ENCODE assay signal across 10 mouse cellular contexts in the genomic region with DNA sequence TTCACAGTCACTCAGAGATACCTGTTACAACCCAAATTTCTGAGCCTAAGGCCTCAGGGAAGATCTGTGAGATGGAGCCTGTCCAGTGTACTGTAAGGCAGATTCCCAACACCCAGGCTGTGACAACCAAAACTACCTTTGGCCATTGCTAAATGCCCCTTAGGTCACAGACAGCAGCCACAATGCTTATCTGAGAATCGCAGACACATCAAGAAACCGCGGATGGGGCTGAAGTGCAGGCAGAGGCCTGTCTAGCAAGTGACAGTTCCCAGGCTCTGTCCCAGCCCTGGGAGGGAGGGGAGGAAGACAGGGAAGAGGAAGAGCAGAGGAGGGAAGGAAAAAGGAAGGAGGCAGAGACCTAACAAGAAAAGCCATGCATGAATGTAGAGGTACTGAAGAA. TPM values are rescaled to one million over a fixed set of nuclear protein-coding genes. Genes with fewer than 3 reads are reported as not detected.
DNase-seq lines count a peak whose midpoint lies in the region; ATAC-seq and TF ChIP-seq lines count a peak whose summit lies in the region.
"Had no signal": no experiment of that assay in that cellular context is flagged by ENCODE, and none has a peak within 500 bp of the region (broad histone marks: within the 10 kb centered on the region; RNA-seq: fewer than 3 reads in every experiment).

No protein-coding gene starts in this region.

- peaks cover 94% of the 10 kb centered on the region for H3K36me3 ChIP-seq in heart, embryonic 12.5 days
- H3K36me3 ChIP-seq in MEL (ENCODE audit: control insufficient read depth in 1 of 2, insufficient read depth in 2 of 2, low read length in 2 of 2): peaks cover 4 to 31% of the 10 kb centered on the region in 2 experiments; a peak in 3 of 4 replicates
- peaks cover 89% of the 10 kb centered on the region for H3K36me3 ChIP-seq in heart, postnatal 0 days (replicated peaks; ENCODE audit: control insufficient read depth, insufficient read depth, low read length)
- peaks cover 55% of the 10 kb centered on the region for H3K36me3 ChIP-seq in liver, postnatal 0 days (replicated peaks; ENCODE audit: insufficient read depth, low read length)

- H3K4me1 ChIP-seq in heart, embryonic 12.5 days (replicated peaks): peaks cover 76% of the 10 kb centered on the region
- H3K4me1 ChIP-seq in MEL (ENCODE audit: control insufficient read depth in 1 of 2, insufficient read depth in 2 of 2, low read length in 2 of 2): peaks cover 16 to 45% of the 10 kb centered on the region in 2 experiments
- peaks cover 53% of the 10 kb centered on the region for H3K4me1 ChIP-seq in heart, postnatal 0 days (ENCODE audit: control insufficient read depth, insufficient read depth)
- H3K4me1 ChIP-seq in liver, postnatal 0 days (ENCODE audit: insufficient read depth): peaks cover 42% of the 10 kb centered on the region

- TF ChIP-seq RAD21 in MEL (IDR thresholded peaks at IDR 0.05; ENCODE audit: low read depth, low read length): no peak

- TF ChIP-seq CTCF in MEL (IDR thresholded peaks at IDR 0.05 in 2 of 3, conservative IDR thresholded peaks at IDR 0.05 in 1 of 3; ENCODE audit: control insufficient read depth in 1 of 3, insufficient read depth in 1 of 3, low read depth in 2 of 3, low read length in 3 of 3, poor library complexity in 1 of 3, severe bottlenecking in 1 of 3): no peak
- no peak for TF ChIP-seq CTCF in heart, postnatal 0 days (IDR thresholded peaks at IDR 0.05; ENCODE audit: low read depth)
- TF ChIP-seq CTCF in liver, postnatal 0 days (IDR thresholded peaks at IDR 0.05; ENCODE audit: low read depth): no peak

- no peaks in the 10 kb centered on the region for H3K27me3 ChIP-seq in heart, embryonic 12.5 days (replicated peaks)
- H3K27me3 ChIP-seq in MEL (ENCODE audit: control insufficient read depth in 1 of 2, insufficient read depth in 2 of 2, low read length in 2 of 2): no peaks in the 10 kb centered on the region
- no peaks in the 10 kb centered on the region for H3K27me3 ChIP-seq in heart, postnatal 0 days (ENCODE audit: control insufficient read depth, insufficient read depth, low read length)
- H3K27me3 ChIP-seq in liver, postnatal 0 days (ENCODE audit: insufficient read depth, low read length): no peaks in the 10 kb centered on the region

- no peaks in the 10 kb centered on the region; the same call in 1 of the 2 replicates for H3K79me2 ChIP-seq in MEL (ENCODE audit: control insufficient read depth, insufficient read depth, low read length, poor library complexity)

- WGBS in heart, embryonic 12.5 days: 1% methylated on average over 3 of the region's 3 CpGs
- WGBS in heart, postnatal 0 days: 12% methylated on average over 3 of the region's 3 CpGs
- WGBS in liver, postnatal 0 days (ENCODE audit: insufficient replicate concordance): 9% methylated on average over 3 of the region's 3 CpGs

- peak overlapping the region; percentile 5 for H3K9ac ChIP-seq in heart, embryonic 12.5 days
- H3K9ac ChIP-seq in MEL (ENCODE audit: control insufficient read depth, low read depth, low read length, poor library complexity, severe bottlenecking): no peak overlapping the region
- H3K9ac ChIP-seq in heart, postnatal 0 days (replicated peaks; ENCODE audit: low read depth, low read length): 0 out of 2 replicates have a peak overlapping the region, but pooled peaks have one; percentile 14
- no peak overlapping the region for H3K9ac ChIP-seq in liver, postnatal 0 days (replicated peaks)

- TF ChIP-seq EP300 in MEL (IDR thresholded peaks at IDR 0.05; ENCODE audit: low read depth in 1 of 2, low read length in 2 of 2): peak; percentile 74
- no peak for TF ChIP-seq EP300 in heart, postnatal 0 days (IDR thresholded peaks at IDR 0.05; ENCODE audit: low read depth)
- peak; percentile 60; the same call in 1 of the 2 replicates for TF ChIP-seq EP300 in liver, postnatal 0 days (IDR thresholded peaks at IDR 0.05; ENCODE audit: low read depth)

- H3K4me2 ChIP-seq in heart, embryonic 12.5 days: 0 out of 2 replicates have a peak overlapping the region, but pooled peaks have one; percentile 4
- H3K4me2 ChIP-seq in heart, postnatal 0 days (ENCODE audit: low read depth, low read length): peak overlapping the region; percentile 37
- peak overlapping the region; percentile 36 for H3K4me2 ChIP-seq in liver, postnatal 0 days (ENCODE audit: low read depth, low read length)

- H3K27ac ChIP-seq in heart, embryonic 12.5 days (ENCODE audit: poor library complexity, severe bottlenecking): peak overlapping the region; percentile 78
- peak overlapping the region; percentile 43 for H3K27ac ChIP-seq in MEL (ENCODE audit: control insufficient read depth, low read depth, low read length)
- peak overlapping the region; percentile 78 for H3K27ac ChIP-seq in heart, postnatal 0 days (ENCODE audit: low read depth)
- H3K27ac ChIP-seq in liver, postnatal 0 days (ENCODE audit: low read depth): peak overlapping the region; percentile 62

- H3K9me3 ChIP-seq in heart, embryonic 12.5 days (replicated peaks): no peaks in the 10 kb centered on the region
- H3K9me3 ChIP-seq in MEL (replicated peaks; ENCODE audit: insufficient read depth, low read length): no peaks in the 10 kb centered on the region
- no peaks in the 10 kb centered on the region for H3K9me3 ChIP-seq in heart, postnatal 0 days (replicated peaks; ENCODE audit: control insufficient read depth, low read length)
- H3K9me3 ChIP-seq in liver, postnatal 0 days (ENCODE audit: low read length): no peaks in the 10 kb centered on the region

- H3K4me3 ChIP-seq in heart, embryonic 12.5 days: no peak overlapping the region
- H3K4me3 ChIP-seq in MEL (ENCODE audit: control insufficient read depth in 1 of 2, insufficient read depth in 1 of 2, low read depth in 2 of 2, low read length in 2 of 2): no peak overlapping the region
- H3K4me3 ChIP-seq in heart, postnatal 0 days (ENCODE audit: low read depth, low read length): no peak overlapping the region
- H3K4me3 ChIP-seq in liver, postnatal 0 days (ENCODE audit: low read depth, low read length): no peak overlapping the region

- no peak for DNase-seq in heart, postnatal 14 days
- DNase-seq in MEL (ENCODE audit: low read depth, low spot score): peak; percentile 83
- DNase-seq in heart, postnatal 0 days (ENCODE audit: low spot score): no peak
- DNase-seq in liver, postnatal 0 days: no peak
- DNase-seq in adrenal gland, adult 2 months: no peak
- DNase-seq in urinary bladder, postnatal 25 days (ENCODE audit: low spot score): no peak
- no peak for DNase-seq in ovary, postnatal 36 days (ENCODE audit: low spot score)
- DNase-seq: gastrocnemius, postnatal 10 days; midbrain, embryonic 14.5 days had no signal

- intact Hi-C loops in heart, postnatal 14 days (cut with DNase I): no loop called here

- TF ChIP-seq POLR2A in MEL (IDR thresholded peaks at IDR 0.05; ENCODE audit: control insufficient read depth in 1 of 2, insufficient read depth in 1 of 2, low read depth in 1 of 2, low read length in 2 of 2, poor library complexity in 1 of 2): no peak

- ATAC-seq in heart, embryonic 12.5 days (ENCODE audit: insufficient number of reproducible peaks, low FRiP score): no peak
- no peak for ATAC-seq in heart, postnatal 0 days (ENCODE audit: insufficient read depth, low read depth)
- ATAC-seq in liver, postnatal 0 days: peak; percentile 73

TF ChIP-seq in MEL, 35 proteins besides CTCF, POLR2A, EP300 and RAD21:
- TF ChIP-seq BHLHE40 (IDR thresholded peaks at IDR 0.05; ENCODE audit: borderline replicate concordance, low read depth, low read length): no peak
- TF ChIP-seq TCF12 (IDR thresholded peaks at IDR 0.05; ENCODE audit: low read depth, low read length): peak; percentile 89
- TF ChIP-seq RCOR1 (IDR thresholded peaks at IDR 0.05; ENCODE audit: low read depth, low read length): no peak; the same call in 1 of the 2 replicates
- peak; percentile 91 for TF ChIP-seq TAL1 (IDR thresholded peaks at IDR 0.05; ENCODE audit: low read length)
- peak; percentile 69; the same call in 1 of the 2 replicates for TF ChIP-seq ETS1 (IDR thresholded peaks at IDR 0.05; ENCODE audit: low read depth, low read length)
- peak; percentile 60 for TF ChIP-seq SIN3A (IDR thresholded peaks at IDR 0.05; ENCODE audit: low read length)
- peak; percentile 74 for TF ChIP-seq GATA1 (IDR thresholded peaks at IDR 0.05; ENCODE audit: low read depth, low read length)

RNA-seq across cellular contexts. Expression of gene Kctd10, which starts 9.0 kb away (rescaled TPM):
- 108 and 111 TPM in 2 replicates for polyA plus RNA-seq in heart, embryonic 12.5 days (2016; fragmentation: Nextera tagmentation; extraction: Ambion mirVana)
- total RNA-seq in heart, postnatal 14 days (2021): 10 to 100 TPM; 61.2 to 63.1 TPM
- 41.9 and 47.8 TPM in 2 replicates for total RNA-seq in MEL (2012; rRNA removed)
- 10 to 100 TPM in 1 of 2 experiments, not detected in 1; 42.2 TPM for polyA plus RNA-seq in MEL (2012; ENCODE audit: insufficient read depth in 1 of 2, insufficient read length in 2 of 2, low read depth in 1 of 2, low replicate concordance in 2 of 2, missing spikeins in 1 of 2)
- 83.4 and 113 TPM in 2 replicates for total RNA-seq in heart, postnatal 0 days (2014; rRNA removed; ENCODE audit: low replicate concordance)
- polyA plus RNA-seq in heart, postnatal 0 days (2015; fragmentation: Nextera tagmentation; extraction: Ambion mirVana): 59.8 and 64.2 TPM in 2 replicates
- 16.4 and 17.4 TPM in 2 replicates for polyA plus RNA-seq in liver, postnatal 0 days (2015; fragmentation: Nextera tagmentation; extraction: Ambion mirVana)
- total RNA-seq in adrenal gland, adult 2 months (2021): 10 to 100 TPM; 67.0 to 76.7 TPM
- 68.9 and 71.4 TPM in 2 replicates for polyA plus RNA-seq in adrenal gland, adult 2 months (2012; rRNA removed)

RNA-seq across cellular contexts. Expression of gene Ube3b, which starts 9.1 kb away (rescaled TPM):
- 57.0 and 63.3 TPM in 2 replicates for polyA plus RNA-seq in heart, embryonic 12.5 days (2016; fragmentation: Nextera tagmentation; extraction: Ambion mirVana)
- 10 to 100 TPM; 67.5 to 67.7 TPM for total RNA-seq in heart, postnatal 14 days (2021)
- 19.8 and 21.8 TPM in 2 replicates for total RNA-seq in MEL (2012; rRNA removed)
- 100 to 1,000 TPM in 1 of 2 experiments, 10 to 100 TPM in 1; 45.4 to 150 TPM for polyA plus RNA-seq in MEL (2012; ENCODE audit: insufficient read depth in 1 of 2, insufficient read length in 2 of 2, low read depth in 1 of 2, low replicate concordance in 2 of 2, missing spikeins in 1 of 2)
- total RNA-seq in heart, postnatal 0 days (2014; rRNA removed; ENCODE audit: low replicate concordance): 57.7 and 72.1 TPM in 2 replicates
- polyA plus RNA-seq in heart, postnatal 0 days (2015; fragmentation: Nextera tagmentation; extraction: Ambion mirVana): 28.2 and 30.5 TPM in 2 replicates
- 11.1 and 11.3 TPM in 2 replicates for polyA plus RNA-seq in liver, postnatal 0 days (2015; fragmentation: Nextera tagmentation; extraction: Ambion mirVana)
- 10 to 100 TPM; 74.6 to 75.4 TPM for total RNA-seq in adrenal gland, adult 2 months (2021)
- polyA plus RNA-seq in adrenal gland, adult 2 months (2012; rRNA removed): 122 and 137 TPM in 2 replicates

Comparison
In these comparisons a context has a peak if more than half of its experiments do, and no peak if none do; other contexts are left out.
1. H3K9ac ChIP-seq: peak in heart, embryonic 12.5 days (single experiment) and heart, postnatal 0 days (single experiment); none in MEL (single experiment) and liver, postnatal 0 days (single experiment).
2. Peak in every context shown above with its lines, with median percentiles within 50 percentile points of each other: H3K27ac ChIP-seq and H3K4me2 ChIP-seq.